Mouse (Mus musculus) small intestine, adult 2 months (tissue): Measurements from ENCODE around the gene Timp2. TPM values are rescaled to one million over a fixed set of nuclear protein-coding genes. Genes with fewer than 3 reads are reported as not detected.

ENCODE experiments used
- H3K27ac ChIP-seq: fragments of 200-500 bp; 2 replicates; pipeline ENCODE4 v1.5.1; 2012; ENCODE audit warnings: low read depth, low read length, control low read depth, inconsistent platforms; ENCODE audit not compliant: insufficient read depth
- H3K27me3 ChIP-seq: fragments of 200-500 bp; 2 replicates; pipeline ENCODE4 v1.6.1; 2012; ENCODE audit warnings: mild to moderate bottlenecking, moderate library complexity, low read length, inconsistent platforms; ENCODE audit not compliant: control insufficient read depth, insufficient read depth
- H3K36me3 ChIP-seq: fragments of 200-500 bp; 2 replicates; pipeline ENCODE4 v1.6.1; 2012; ENCODE audit warnings: mild to moderate bottlenecking, low read length, control low read depth, inconsistent platforms; ENCODE audit not compliant: control insufficient read depth, insufficient read depth
- H3K4me1 ChIP-seq: fragments of 200-500 bp; 2 replicates; pipeline ENCODE4 v1.6.1; 2012; ENCODE audit warnings: low read length, inconsistent platforms, mixed read lengths; ENCODE audit not compliant: control insufficient read depth, insufficient read depth, insufficient read length
- H3K4me3 ChIP-seq: fragments of 200-500 bp; 2 replicates; pipeline ENCODE4 v1.5.1; 2012; ENCODE audit warnings: low read depth, mild to moderate bottlenecking, control low read depth, inconsistent platforms, low read length, moderate library complexity
- CTCF ChIP-seq: fragments of 200-500 bp; IDR thresholded peaks from 2 replicates; pipeline ENCODE4 v1.5.1; 2012; ENCODE audit warnings: low read depth, mild to moderate bottlenecking, control low read depth, inconsistent platforms, low read length, moderate library complexity, mixed read lengths; ENCODE audit not compliant: insufficient replicate concordance, insufficient read length; ENCODE audit errors: extremely low read depth
- POLR2A ChIP-seq: fragments of 200-500 bp; IDR thresholded peaks from 2 replicates; pipeline ENCODE4 v1.6.1; 2012; ENCODE audit warnings: low read depth, mild to moderate bottlenecking, control low read depth, inconsistent platforms, low read length, moderate library complexity
- WGBS: fragments of 180-500 bp; shearing (Covaris S2); methylation state at CpG from one replicate; pipeline ENCODE4 v1.1.7; 2018; 5-methylcytosine and 5-hydroxymethylcytosine counted together
- polyA plus RNA-seq: library from polyadenylated mRNA; depleted of rRNA; stranded (reverse); fragments of >200 nt; gene quantifications from 2 replicates; pipeline ENCODE4 v1.2.3, GENCODE M21; 2012

Gene Timp2
- polyA plus RNA-seq, 1 experiment: 27.7 TPM

GRCm38 (mm10) chr11:118326491-118326890 is 29.0 kb downstream of the Timp2 start:
- TF ChIP-seq POLR2A (no peak), CTCF (no peak)
- H3K27me3 ChIP-seq: no peaks in the 10 kb centered on the region
- 83% methylated on average over 4 of the region's 4 CpGs for WGBS
- no peaks in the 10 kb centered on the region for H3K36me3 ChIP-seq
- no peak overlapping the region for H3K27ac ChIP-seq
- no peak overlapping the region for H3K4me3 ChIP-seq
- peaks cover 3% of the 10 kb centered on the region; the same call in 1 of the 2 replicates for H3K4me1 ChIP-seq

GRCm38 (mm10) chr11:118324541-118324940 is 31.0 kb downstream of the Timp2 start:
- Histone ChIP-seq H3K36me3 (no peaks in the 10 kb centered on the region), H3K4me3 (no peak overlapping the region), H3K27me3 (no peaks in the 10 kb centered on the region), H3K4me1 (peaks cover 3% of the 10 kb centered on the region; the same call in 1 of the 2 replicates), H3K27ac (no peak overlapping the region)
- TF ChIP-seq POLR2A (no peak), CTCF (no peak)
- WGBS: 68% methylated on average over 5 of the region's 5 CpGs

- peaks cover 3% of the 10 kb centered on the region; the same call in 1 of the 2 replicates for H3K4me1 ChIP-seq
- H3K27me3 ChIP-seq: no peaks in the 10 kb centered on the region
- no peak overlapping the region for H3K27ac ChIP-seq
- H3K4me3 ChIP-seq: no peak overlapping the region
- 70% methylated on average over 5 of the region's 5 CpGs for WGBS
- TF ChIP-seq CTCF (no peak), POLR2A (no peak)
- H3K36me3 ChIP-seq: no peaks in the 10 kb centered on the region
These were observed 31.6 kb downstream of the Timp2 start for GRCm38 (mm10) chr11:118323974-118324373.

GRCm38 (mm10) chr11:118322647-118323046 is 32.9 kb downstream of the Timp2 start:
- 39% methylated on average over 3 of the region's 3 CpGs for WGBS
- TF ChIP-seq CTCF: no peak
- TF ChIP-seq POLR2A: no peak

GRCm38 (mm10) chr11:118321971-118322370 is 33.6 kb downstream of the Timp2 start:
- 50% methylated on average over 4 of the region's 4 CpGs for WGBS
- no peak overlapping the region for H3K27ac ChIP-seq
- no peaks in the 10 kb centered on the region for H3K4me1 ChIP-seq
- H3K27me3 ChIP-seq: no peaks in the 10 kb centered on the region
- TF ChIP-seq CTCF: no peak
- no peak for TF ChIP-seq POLR2A
- H3K4me3 ChIP-seq: no peak overlapping the region
- H3K36me3 ChIP-seq: no peaks in the 10 kb centered on the region

More at GRCm38 (mm10) chr11:118322647-118323046, 32.9 kb downstream of the Timp2 start:
- Histone ChIP-seq H3K4me3 (no peak overlapping the region), H3K27me3 (no peaks in the 10 kb centered on the region), H3K4me1 (peaks cover 3% of the 10 kb centered on the region; the same call in 1 of the 2 replicates), H3K36me3 (no peaks in the 10 kb centered on the region), H3K27ac (no peak overlapping the region)

GRCm38 (mm10) chr11:118321500-118321899 is 34.0 kb downstream of the Timp2 start:
- 84% methylated on average over 7 of the region's 7 CpGs for WGBS
- no peaks in the 10 kb centered on the region for H3K4me1 ChIP-seq

GRCm38 (mm10) chr11:118318678-118319077 is 36.9 kb downstream of the Timp2 start:
- Histone ChIP-seq H3K36me3 (no peaks in the 10 kb centered on the region), H3K4me3 (no peak overlapping the region), H3K27ac (no peak overlapping the region), H3K4me1 (no peaks in the 10 kb centered on the region), H3K27me3 (no peaks in the 10 kb centered on the region)
- 57% methylated on average over 5 of the region's 5 CpGs for WGBS
- TF ChIP-seq POLR2A (no peak), CTCF (peak; percentile 60; the same call in 1 of the 2 replicates)

More at GRCm38 (mm10) chr11:118321500-118321899, 34.0 kb downstream of the Timp2 start:
- Histone ChIP-seq H3K4me3 (no peak overlapping the region), H3K36me3 (no peaks in the 10 kb centered on the region), H3K27me3 (no peaks in the 10 kb centered on the region), H3K27ac (no peak overlapping the region)
- TF ChIP-seq POLR2A: no peak
- TF ChIP-seq CTCF: no peak

- no peaks in the 10 kb centered on the region for H3K36me3 ChIP-seq
- no peak for TF ChIP-seq POLR2A
- peak; percentile 78; the same call in 1 of the 2 replicates for TF ChIP-seq CTCF
- WGBS: 17% methylated on average over 7 of the region's 7 CpGs
- no peaks in the 10 kb centered on the region for H3K4me1 ChIP-seq
- no peaks in the 10 kb centered on the region for H3K27me3 ChIP-seq
- H3K27ac ChIP-seq: no peak overlapping the region
- H3K4me3 ChIP-seq: no peak overlapping the region
These were observed 38.4 kb downstream of the Timp2 start for GRCm38 (mm10) chr11:118317129-118317528.
